Mouse (Mus musculus) forebrain, embryonic 13.5 days (tissue): ENCODE measurements around the gene Gdf3. TPM values are rescaled to one million over a fixed set of nuclear protein-coding genes. Genes with fewer than 3 reads are reported as not detected.
A peak's percentile ranks its signal among the peaks of the same experiment; 100 is the strongest.

Source experiments
- ATAC-seq: fragments of 200-750 bp; cut with Nextera tagmentation; 2 replicates; pipeline ENCODE4 v1.8.0; 2017
- H3K27ac ChIP-seq: fragments of 300-500 bp; sonication (generic); 2 replicates; pipeline ENCODE4 v1.5.1; 2015; ENCODE audit warnings: inconsistent platforms, mild to moderate bottlenecking, moderate library complexity
- H3K27me3 ChIP-seq: fragments of 300-500 bp; sonication (generic); 2 replicates; pipeline ENCODE4 v1.6.1; 2015; ENCODE audit warnings: mild to moderate bottlenecking, inconsistent platforms
- H3K36me3 ChIP-seq: fragments of 300-500 bp; sonication (generic); 2 replicates; pipeline ENCODE4 v1.6.1; 2015; ENCODE audit warnings: mild to moderate bottlenecking, inconsistent platforms; ENCODE audit not compliant: poor library complexity, severe bottlenecking
- H3K4me1 ChIP-seq: fragments of 300-500 bp; sonication (generic); 2 replicates; pipeline ENCODE4 v1.6.1; 2015; ENCODE audit warnings: inconsistent platforms
- H3K4me2 ChIP-seq: fragments of 300-500 bp; sonication (generic); 2 replicates; pipeline ENCODE4 v1.6.1; 2015; ENCODE audit warnings: inconsistent platforms, mild to moderate bottlenecking, moderate library complexity
- H3K4me3 ChIP-seq: fragments of 300-500 bp; sonication (generic); 2 replicates; pipeline ENCODE4 v1.5.1; 2015; ENCODE audit warnings: mild to moderate bottlenecking, inconsistent platforms
- H3K9ac ChIP-seq: fragments of 300-500 bp; sonication (generic); 2 replicates; pipeline ENCODE4 v1.6.1; 2015; ENCODE audit warnings: mild to moderate bottlenecking, inconsistent platforms
- H3K9me3 ChIP-seq: fragments of 300-500 bp; sonication (generic); replicated peaks from 2 replicates; pipeline ENCODE4 v1.6.1; 2016; ENCODE audit warnings: inconsistent platforms
- WGBS: fragments of 180-500 bp; shearing (Covaris S2); methylation state at CpG from one replicate; pipeline ENCODE4 v1.1.7; 2015; 5-methylcytosine and 5-hydroxymethylcytosine counted together
- polyA plus RNA-seq: library from polyadenylated mRNA; unstranded; fragments of >200 nt; fragmentation: Nextera tagmentation; extraction: Ambion mirVana; gene quantifications from 2 replicates; pipeline ENCODE4 v1.2.1, GENCODE M21; 2015

Gene Gdf3
- polyA plus RNA-seq, 1 experiment from 2014 or later, result not detected

DNA sequence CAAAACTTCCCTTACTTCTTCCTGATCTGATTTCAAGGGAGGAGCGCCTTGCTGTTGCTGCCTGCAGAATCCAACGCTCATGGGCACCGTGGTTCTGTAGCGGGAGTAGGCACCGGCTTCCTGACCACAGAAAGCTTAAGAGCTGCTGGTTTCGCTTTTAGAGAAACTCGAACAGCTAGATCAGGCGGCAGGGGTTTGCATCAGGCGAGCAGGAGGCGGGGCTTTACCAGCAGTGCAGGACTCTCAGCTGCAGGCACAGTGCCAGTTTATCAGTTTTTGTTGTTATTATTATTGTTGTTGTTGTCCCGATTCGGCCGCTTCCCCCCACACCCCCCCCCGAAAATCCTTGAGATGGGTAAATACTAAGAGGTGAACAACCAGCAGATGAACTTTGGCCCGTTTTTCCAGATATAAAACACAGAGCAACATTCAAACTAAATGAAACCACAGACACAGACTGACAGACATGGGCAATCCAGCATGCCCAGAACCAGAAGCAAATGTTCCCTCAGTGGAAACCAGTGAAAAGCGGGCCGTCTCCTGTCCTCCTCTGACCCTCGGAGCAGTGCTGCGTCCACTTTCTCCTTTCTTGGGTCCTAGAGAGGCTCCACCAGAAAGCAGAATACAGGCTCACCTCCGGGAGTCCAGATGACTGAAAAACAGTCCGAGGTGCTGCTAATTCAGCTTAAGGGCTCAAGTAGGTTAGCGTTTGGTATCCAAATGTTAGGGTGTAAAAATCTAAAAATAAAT lies 7.5 kb downstream of the Gdf3 start, which contains the start of gene Apobec1:
Gene Apobec1 (minus strand): TSS at position 203 of the 750 bp plus-strand sequence.
- H3K4me1 ChIP-seq, result peaks cover 13% of the 10 kb centered on the region
- no peak within 1 kb of the TSS for H3K27ac ChIP-seq
- H3K36me3 ChIP-seq, result no peaks in the 10 kb centered on the region
- no peaks in the 10 kb centered on the region for H3K27me3 ChIP-seq
- peak; percentile 79 for ATAC-seq
- no peaks in the 10 kb centered on the region for H3K9me3 ChIP-seq
- H3K4me3 ChIP-seq, result peak within 1 kb of the TSS; percentile 41
- H3K9ac ChIP-seq, result peak within 1 kb of the TSS; percentile 58
- H3K4me2 ChIP-seq, result peak within 1 kb of the TSS; percentile 61
- WGBS, result 8% methylated on average over 22 of the region's 22 CpGs

- Histone ChIP-seq H3K9me3 (no peaks in the 10 kb centered on the region), H3K27me3 (no peaks in the 10 kb centered on the region), H3K4me1 (peaks cover 13% of the 10 kb centered on the region), H3K4me2 (peak overlapping the region; percentile 61), H3K9ac (no peak overlapping the region), H3K27ac (no peak overlapping the region), H3K4me3 (peak overlapping the region; percentile 41; the same call in 1 of the 2 replicates), H3K36me3 (no peaks in the 10 kb centered on the region)
- ATAC-seq, result no peak
- WGBS, result 88% methylated on average over 3 of the region's 3 CpGs
Measured at GRCm38 (mm10) chr6:122601615-122602014, 8.3 kb downstream of the Gdf3 start.

DNA sequence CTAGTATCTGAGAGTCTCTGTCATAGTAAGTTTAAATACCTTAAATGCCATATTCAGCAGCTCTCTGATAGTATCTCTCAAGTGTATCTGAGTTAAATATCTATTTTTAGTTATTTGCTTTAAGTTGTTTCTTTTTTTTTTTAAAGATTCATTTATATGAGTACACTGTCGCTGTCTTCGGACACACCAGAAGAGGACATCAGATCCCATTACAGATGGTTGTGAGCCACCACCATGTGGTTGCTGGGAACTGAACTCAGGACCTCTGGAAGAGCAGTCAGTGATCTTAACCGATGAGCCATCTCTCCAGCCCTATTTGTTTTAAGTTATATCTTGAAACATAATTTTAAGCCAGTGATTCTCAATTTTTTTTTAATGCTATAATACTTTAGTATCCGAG lies 8.9 kb downstream of the Gdf3 start:
- no peak overlapping the region for H3K9ac ChIP-seq
- WGBS, result 92% methylated on average over 4 of the region's 4 CpGs
- no peak for ATAC-seq

DNA sequence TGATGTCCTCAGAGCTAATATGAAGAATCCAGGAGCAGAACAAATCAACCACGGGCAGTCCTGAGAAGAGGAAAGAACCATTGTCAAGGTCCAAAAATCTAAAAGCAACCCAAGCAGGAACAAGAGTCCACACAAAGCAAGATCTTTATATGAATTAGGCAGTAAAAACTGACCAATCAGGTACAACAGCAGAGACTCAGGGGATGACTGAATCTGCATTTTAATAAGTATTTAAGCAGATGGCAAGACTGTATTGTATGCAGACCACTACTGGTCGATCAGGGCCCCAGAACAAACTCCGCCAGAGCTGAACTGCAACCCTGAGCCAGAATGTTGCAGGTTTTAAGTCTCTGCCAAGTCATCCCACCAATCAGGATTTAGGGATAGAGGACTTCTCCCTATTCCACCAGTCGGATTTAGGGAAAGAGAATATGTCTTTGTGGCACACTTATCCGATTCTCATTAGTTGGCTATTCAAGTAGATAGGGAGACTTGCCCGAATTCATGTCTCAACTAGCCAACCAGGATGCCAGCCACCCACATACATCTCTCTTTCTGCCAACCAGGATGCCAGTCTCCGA lies 9.7 kb downstream of the Gdf3 start:
- Histone ChIP-seq H3K9ac (no peak overlapping the region), H3K27ac (no peak overlapping the region), H3K4me1 (peaks cover 13% of the 10 kb centered on the region), H3K4me2 (no peak overlapping the region), H3K4me3 (no peak overlapping the region), H3K9me3 (no peaks in the 10 kb centered on the region), H3K36me3 (no peaks in the 10 kb centered on the region), H3K27me3 (no peaks in the 10 kb centered on the region)
- 73% methylated on average over 7 of the region's 7 CpGs for WGBS
- no peak for ATAC-seq

More for the DNA sequence above, 8.9 kb downstream of the Gdf3 start:
- H3K27me3 ChIP-seq, result no peaks in the 10 kb centered on the region
- H3K4me2 ChIP-seq, result no peak overlapping the region
- peaks cover 13% of the 10 kb centered on the region for H3K4me1 ChIP-seq
- H3K27ac ChIP-seq, result no peak overlapping the region
- H3K36me3 ChIP-seq, result no peaks in the 10 kb centered on the region
- H3K9me3 ChIP-seq, result no peaks in the 10 kb centered on the region
- no peak overlapping the region for H3K4me3 ChIP-seq

DNA sequence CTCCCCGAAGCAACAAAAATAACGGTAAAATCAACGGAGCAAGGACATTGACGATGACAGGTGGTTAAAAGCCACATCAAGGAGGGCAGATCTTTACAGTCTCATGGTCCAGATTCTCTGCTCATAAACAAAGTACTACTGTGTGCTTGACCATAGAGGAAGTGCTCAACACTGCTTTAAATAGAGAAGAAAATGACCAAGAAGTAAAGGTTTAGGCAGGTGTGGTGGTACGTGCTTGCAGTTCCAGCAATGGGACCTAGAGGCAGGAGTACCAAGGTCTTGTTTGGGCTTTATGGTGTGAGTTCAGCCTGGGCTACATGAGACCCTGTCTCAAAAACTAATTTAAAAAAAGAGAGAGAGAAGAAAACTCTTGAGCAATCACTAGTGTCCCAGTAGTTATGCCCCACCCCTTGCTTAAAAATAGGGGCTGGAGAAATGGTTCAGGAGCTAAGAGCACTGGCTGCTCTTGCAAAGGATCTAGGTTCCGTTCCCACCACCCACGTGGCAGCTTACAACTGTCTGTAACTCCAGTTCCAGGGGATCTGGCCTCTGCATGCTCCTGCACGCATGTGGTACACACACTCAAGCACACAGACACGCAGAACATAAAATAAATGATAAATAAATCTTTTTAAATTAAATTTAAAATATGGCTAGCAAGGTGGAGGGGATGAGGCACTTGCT lies 10.7 kb downstream of the Gdf3 start:
- Histone ChIP-seq H3K27ac (no peak overlapping the region), H3K4me3 (no peak overlapping the region), H3K36me3 (no peaks in the 10 kb centered on the region), H3K9ac (no peak overlapping the region), H3K4me1 (peaks cover 13% of the 10 kb centered on the region), H3K27me3 (no peaks in the 10 kb centered on the region), H3K9me3 (no peaks in the 10 kb centered on the region), H3K4me2 (no peak overlapping the region)
- 93% methylated on average over 9 of the region's 9 CpGs for WGBS
- ATAC-seq, result no peak

GRCm38 (mm10) chr6:122598436-122598835 lies 11.5 kb downstream of the Gdf3 start:
- WGBS, result 64% methylated on average over 6 of the region's 6 CpGs
- H3K4me1 ChIP-seq, result peaks cover 13% of the 10 kb centered on the region
- no peaks in the 10 kb centered on the region for H3K27me3 ChIP-seq
- H3K4me2 ChIP-seq, result no peak overlapping the region
- H3K9me3 ChIP-seq, result no peaks in the 10 kb centered on the region
- H3K27ac ChIP-seq, result no peak overlapping the region
- no peak overlapping the region for H3K9ac ChIP-seq
- H3K36me3 ChIP-seq, result no peaks in the 10 kb centered on the region
- ATAC-seq, result peak; percentile 48; the same call in 1 of the 2 replicates
- H3K4me3 ChIP-seq, result no peak overlapping the region

DNA sequence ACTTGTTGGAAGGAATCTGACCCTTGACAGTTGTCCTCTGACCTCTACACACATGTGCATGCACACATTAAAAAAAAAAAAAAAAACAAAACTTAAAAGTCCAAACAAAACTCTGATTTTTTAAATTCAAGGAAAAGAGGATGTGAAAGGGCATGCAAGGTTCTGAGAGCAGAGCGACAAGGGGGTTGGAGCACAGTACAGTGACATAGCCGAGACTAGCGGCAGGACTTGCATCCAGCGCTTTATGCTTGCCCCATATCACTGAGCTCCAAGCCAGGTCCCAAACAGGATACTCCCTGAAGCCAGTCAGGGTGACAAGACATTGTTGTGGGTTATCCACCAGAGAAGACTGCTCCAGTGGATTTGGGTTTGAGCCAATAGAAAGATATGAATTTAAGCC lies 11.9 kb downstream of the Gdf3 start:
- Histone ChIP-seq H3K27me3 (no peaks in the 10 kb centered on the region), H3K9ac (no peak overlapping the region), H3K4me2 (no peak overlapping the region), H3K36me3 (no peaks in the 10 kb centered on the region), H3K4me1 (peaks cover 13% of the 10 kb centered on the region), H3K27ac (no peak overlapping the region), H3K9me3 (no peaks in the 10 kb centered on the region), H3K4me3 (no peak overlapping the region)
- 97% methylated on average over 4 of the region's 4 CpGs for WGBS
- ATAC-seq, result no peak

DNA sequence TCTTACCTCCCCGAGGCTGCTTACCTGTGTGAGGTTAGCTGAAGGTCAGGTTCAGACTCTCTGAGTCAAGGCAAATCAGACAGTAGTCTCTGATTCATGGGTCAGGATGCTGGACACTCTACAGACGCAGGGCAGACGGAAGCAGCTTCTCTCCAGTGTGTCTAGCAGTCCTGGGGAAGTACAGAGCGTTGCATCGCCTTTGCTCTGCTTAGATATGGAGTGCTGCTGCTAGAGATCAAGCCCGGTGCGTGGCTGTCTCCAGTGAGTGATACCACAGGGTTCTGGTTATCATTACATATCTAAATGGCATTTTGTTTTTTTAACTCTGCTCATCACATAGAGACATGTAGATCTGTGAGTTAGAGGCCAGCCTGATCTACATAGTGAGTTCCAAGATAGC lies 13.3 kb downstream of the Gdf3 start:
- H3K4me2 ChIP-seq, result no peak overlapping the region
- WGBS, result 89% methylated on average over 7 of the region's 7 CpGs
- peaks cover 5% of the 10 kb centered on the region; the same call in 1 of the 2 replicates for H3K4me1 ChIP-seq
- H3K9ac ChIP-seq, result no peak overlapping the region
- ATAC-seq, result no peak
- no peak overlapping the region for H3K27ac ChIP-seq
- no peaks in the 10 kb centered on the region for H3K27me3 ChIP-seq
- H3K36me3 ChIP-seq, result no peaks in the 10 kb centered on the region
- no peak overlapping the region for H3K4me3 ChIP-seq
- H3K9me3 ChIP-seq, result no peaks in the 10 kb centered on the region

GRCm38 (mm10) chr6:122595637-122596036 lies 14.2 kb downstream of the Gdf3 start:
- no peak overlapping the region for H3K27ac ChIP-seq
- no peak overlapping the region for H3K4me3 ChIP-seq
- no peak for ATAC-seq
- H3K9me3 ChIP-seq, result no peaks in the 10 kb centered on the region
- no peak overlapping the region for H3K4me2 ChIP-seq
- no peaks in the 10 kb centered on the region for H3K36me3 ChIP-seq
- WGBS, result 35% methylated on average over 7 of the region's 7 CpGs
- peaks cover 5% of the 10 kb centered on the region; the same call in 1 of the 2 replicates for H3K4me1 ChIP-seq
- no peak overlapping the region for H3K9ac ChIP-seq
- H3K27me3 ChIP-seq, result no peaks in the 10 kb centered on the region

GRCm38 (mm10) chr6:122592905-122593304 lies 17.0 kb downstream of the Gdf3 start:
- H3K9ac ChIP-seq, result no peak overlapping the region
- H3K27me3 ChIP-seq, result no peaks in the 10 kb centered on the region
- no peaks in the 10 kb centered on the region for H3K4me1 ChIP-seq
- 87% methylated on average over 2 of the region's 2 CpGs for WGBS
- no peaks in the 10 kb centered on the region for H3K36me3 ChIP-seq
- no peak for ATAC-seq
- no peaks in the 10 kb centered on the region for H3K9me3 ChIP-seq
- no peak overlapping the region for H3K4me3 ChIP-seq
- no peak overlapping the region for H3K27ac ChIP-seq
- no peak overlapping the region for H3K4me2 ChIP-seq

DNA sequence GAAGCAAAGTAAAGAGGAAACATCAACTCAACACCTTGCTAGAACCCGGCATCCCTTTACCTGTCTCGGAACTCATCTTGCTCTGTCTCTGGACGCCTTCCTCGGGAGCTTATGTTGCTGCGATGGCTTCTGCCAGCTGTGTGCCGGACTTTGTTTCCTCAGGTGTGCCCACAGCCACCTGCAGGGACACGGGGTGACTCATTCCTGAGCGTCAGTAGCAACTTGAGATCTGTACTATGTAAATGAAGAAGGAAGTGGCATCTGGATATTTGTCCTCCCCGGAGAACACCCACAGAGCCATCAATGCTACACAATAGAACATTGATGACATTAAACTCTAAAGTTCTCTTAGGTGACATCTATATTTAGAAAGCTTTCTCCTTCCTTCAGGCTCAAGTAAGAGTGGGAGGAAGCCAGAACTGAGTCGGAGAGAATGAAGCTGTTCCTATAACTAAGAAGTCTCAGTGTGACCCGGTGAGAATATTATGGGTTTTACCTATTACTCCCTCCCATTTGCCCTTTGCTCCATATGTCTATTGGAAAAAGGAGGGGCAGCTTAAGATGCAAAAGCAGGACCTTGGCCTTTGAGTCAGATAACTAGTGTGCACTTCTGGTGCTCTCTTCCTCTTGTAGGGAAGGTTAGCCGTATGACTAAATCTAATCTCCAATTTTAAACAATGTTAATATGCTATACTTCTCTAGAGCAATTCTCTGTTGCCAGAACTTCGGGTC lies 18.7 kb downstream of the Gdf3 start:
- no peak overlapping the region for H3K4me3 ChIP-seq
- no peak overlapping the region for H3K4me2 ChIP-seq
- no peaks in the 10 kb centered on the region for H3K27me3 ChIP-seq
- no peak for ATAC-seq
- no peaks in the 10 kb centered on the region for H3K36me3 ChIP-seq
- WGBS, result 84% methylated on average over 13 of the region's 13 CpGs
- no peak overlapping the region for H3K9ac ChIP-seq
- no peaks in the 10 kb centered on the region for H3K4me1 ChIP-seq
- no peaks in the 10 kb centered on the region for H3K9me3 ChIP-seq
- no peak overlapping the region for H3K27ac ChIP-seq

DNA sequence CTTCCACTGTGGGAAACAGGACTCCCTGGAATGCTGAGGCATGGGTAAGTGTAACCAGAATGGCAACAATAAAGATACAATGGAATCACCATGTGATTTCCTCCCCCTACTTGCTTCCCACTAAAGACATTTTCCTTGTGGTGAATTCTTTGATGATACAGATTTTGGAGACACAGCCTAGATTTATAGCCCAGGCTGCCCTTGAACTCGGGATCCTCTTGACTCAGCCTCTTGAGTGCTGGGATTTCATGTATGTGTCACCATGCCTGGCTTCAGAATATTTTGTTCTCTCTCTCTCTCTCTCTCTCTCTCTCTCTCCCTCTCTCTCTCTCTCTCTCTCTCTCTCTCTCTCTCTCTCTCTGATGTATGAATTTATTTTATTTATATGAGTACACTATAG lies 30.8 kb downstream of the Gdf3 start:
- Histone ChIP-seq H3K9ac (no peak overlapping the region), H3K27me3 (no peaks in the 10 kb centered on the region), H3K27ac (no peak overlapping the region), H3K9me3 (no peaks in the 10 kb centered on the region), H3K36me3 (no peaks in the 10 kb centered on the region), H3K4me3 (no peak overlapping the region), H3K4me1 (no peaks in the 10 kb centered on the region), H3K4me2 (no peak overlapping the region)
- WGBS, result 80% methylated on average over 1 of the region's 1 CpGs
- no peak for ATAC-seq
